Mouse (Mus musculus) liver, adult 2 months (tissue): ENCODE measurements at regions not wholly inside any gene's neighbourhood (a gene's known extent, or its start where the extent isn't known, plus 50 kb on each side); places are given as distances from the start of the nearest gene placed in this dataset.

Experiments
- DNase-seq: peaks from one replicate; pipeline ENCODE4 v3.0.0-alpha.2; 2011; ENCODE audit warnings: low read depth, low spot score; ENCODE audit errors: extremely low read depth
- H3K27ac ChIP-seq: fragments of 200-500 bp; replicated peaks from 2 replicates; pipeline ENCODE4 v1.5.1; 2012; ENCODE audit warnings: low read depth, mild to moderate bottlenecking, control low read depth, inconsistent platforms, low read length; ENCODE audit not compliant: insufficient read depth
- H3K27me3 ChIP-seq: fragments of 200-500 bp; 2 replicates; pipeline ENCODE4 v1.6.1; 2012; ENCODE audit warnings: mild to moderate bottlenecking, moderate library complexity, low read length, inconsistent platforms; ENCODE audit not compliant: control insufficient read depth, insufficient read depth
- H3K36me3 ChIP-seq: fragments of 200-500 bp; 2 replicates; pipeline ENCODE4 v1.6.1; 2012; ENCODE audit warnings: low read length, inconsistent platforms; ENCODE audit not compliant: control insufficient read depth, insufficient read depth
- H3K4me1 ChIP-seq: fragments of 200-500 bp; 2 replicates; pipeline ENCODE4 v1.6.1; 2011; ENCODE audit warnings: low read length; ENCODE audit not compliant: control insufficient read depth, insufficient read depth
- H3K4me3 ChIP-seq: fragments of 200-500 bp; 2 replicates; pipeline ENCODE4 v1.5.1; 2011; ENCODE audit warnings: low read depth, mild to moderate bottlenecking, control low read depth, low read length, moderate library complexity; ENCODE audit not compliant: insufficient read depth
- H3K79me2 ChIP-seq: fragments of 200-500 bp; 2 replicates; pipeline ENCODE4 v1.6.1; 2012; ENCODE audit warnings: inconsistent platforms, mild to moderate bottlenecking, low read length, moderate library complexity; ENCODE audit not compliant: control insufficient read depth, insufficient read depth
- H3K9ac ChIP-seq: fragments of 200-500 bp; 2 replicates; pipeline ENCODE4 v1.6.1; 2012; ENCODE audit warnings: low read depth, mild to moderate bottlenecking, control low read depth, inconsistent platforms, low read length
- CTCF ChIP-seq: fragments of 200-500 bp; IDR thresholded peaks from 2 replicates; pipeline ENCODE4 v1.5.1; 2011; ENCODE audit warnings: low read depth, low read length, control low read depth
- POLR2A ChIP-seq: fragments of 200-500 bp; IDR thresholded peaks from 2 replicates; pipeline ENCODE4 v1.6.1; 2011; ENCODE audit warnings: low read length, control low read depth; ENCODE audit not compliant: insufficient read depth; ENCODE audit errors: extremely low read depth
- WGBS: fragments of 180-500 bp; shearing (Covaris S2); methylation state at CpG from one replicate; pipeline ENCODE4 v1.1.7; 2018; 5-methylcytosine and 5-hydroxymethylcytosine counted together

- Histone ChIP-seq H3K36me3 (no peaks in the 10 kb centered on the region), H3K27me3 (no peaks in the 10 kb centered on the region), H3K4me1 (no peaks in the 10 kb centered on the region), H3K4me3 (no peak overlapping the region), H3K9ac (no peak overlapping the region), H3K79me2 (no peaks in the 10 kb centered on the region), H3K27ac (no peak overlapping the region)
- TF ChIP-seq POLR2A (no peak), CTCF (no peak)
- no peak for DNase-seq
- WGBS, result 83% methylated on average over 12 of the region's 12 CpGs
Measured at GRCm38 (mm10) chr4:94361528-94362217, 194.7 kb upstream of the Gm10306 start.

- no peak overlapping the region for H3K4me3 ChIP-seq
- no peaks in the 10 kb centered on the region for H3K36me3 ChIP-seq
- DNase-seq, result no peak
- no peak overlapping the region for H3K9ac ChIP-seq
- 88% methylated on average over 4 of the region's 4 CpGs for WGBS
- no peaks in the 10 kb centered on the region for H3K4me1 ChIP-seq
- no peak overlapping the region for H3K27ac ChIP-seq
- TF ChIP-seq CTCF (no peak), POLR2A (no peak)
- H3K27me3 ChIP-seq, result no peaks in the 10 kb centered on the region
- H3K79me2 ChIP-seq, result no peaks in the 10 kb centered on the region
Measured at GRCm38 (mm10) chr4:94365375-94365774, 191.0 kb upstream of the Gm10306 start.

GRCm38 (mm10) chr4:94367174-94367573 lies 189.2 kb upstream of the Gm10306 start:
- DNase-seq, result no peak
- no peak overlapping the region for H3K27ac ChIP-seq
- H3K4me3 ChIP-seq, result no peak overlapping the region
- TF ChIP-seq POLR2A, result no peak
- no peak for TF ChIP-seq CTCF
- H3K27me3 ChIP-seq, result no peaks in the 10 kb centered on the region
- WGBS, result 86% methylated on average over 3 of the region's 3 CpGs
- no peaks in the 10 kb centered on the region for H3K79me2 ChIP-seq
- no peaks in the 10 kb centered on the region for H3K4me1 ChIP-seq
- no peaks in the 10 kb centered on the region for H3K36me3 ChIP-seq
- H3K9ac ChIP-seq, result no peak overlapping the region

GRCm38 (mm10) chr4:94370981-94371380 lies 185.4 kb upstream of the Gm10306 start:
- H3K27me3 ChIP-seq, result no peaks in the 10 kb centered on the region
- no peaks in the 10 kb centered on the region for H3K79me2 ChIP-seq
- H3K4me3 ChIP-seq, result no peak overlapping the region
- 65% methylated on average over 6 of the region's 6 CpGs for WGBS
- H3K27ac ChIP-seq, result no peak overlapping the region
- H3K4me1 ChIP-seq, result no peaks in the 10 kb centered on the region
- no peak overlapping the region for H3K9ac ChIP-seq
- no peaks in the 10 kb centered on the region for H3K36me3 ChIP-seq
- DNase-seq, result no peak
- no peak for TF ChIP-seq POLR2A
- no peak for TF ChIP-seq CTCF

- Histone ChIP-seq H3K9ac (no peak overlapping the region), H3K27me3 (no peaks in the 10 kb centered on the region), H3K27ac (no peak overlapping the region), H3K79me2 (no peaks in the 10 kb centered on the region), H3K4me1 (no peaks in the 10 kb centered on the region), H3K4me3 (no peak overlapping the region), H3K36me3 (no peaks in the 10 kb centered on the region)
- no peak for TF ChIP-seq CTCF
- no peak for TF ChIP-seq POLR2A
- 90% methylated on average over 1 of the region's 1 CpGs for WGBS
- DNase-seq, result no peak
Measured at GRCm38 (mm10) chr4:94376256-94376655, 180.1 kb upstream of the Gm10306 start.

- Histone ChIP-seq H3K27ac (no peak overlapping the region), H3K9ac (no peak overlapping the region), H3K36me3 (no peaks in the 10 kb centered on the region), H3K27me3 (no peaks in the 10 kb centered on the region), H3K4me1 (no peaks in the 10 kb centered on the region), H3K79me2 (no peaks in the 10 kb centered on the region), H3K4me3 (no peak overlapping the region)
- WGBS, result 55% methylated on average over 7 of the region's 7 CpGs
- no peak for DNase-seq
- TF ChIP-seq CTCF (no peak), POLR2A (no peak)
Measured at GRCm38 (mm10) chr4:94385703-94386102, 170.6 kb upstream of the Gm10306 start.
